14 mouse cellular contexts compared by ENCODE assay signal in genomic region chr1:154428276-154428675, GRCm38 (mm10).
"Had no signal": no experiment of that assay in that cellular context is flagged by ENCODE, and none has a peak within 500 bp of the region (broad histone marks: within the 10 kb centered on the region; RNA-seq: fewer than 3 reads in every experiment).

No protein-coding gene starts in this region.

- DNase-seq: kidney, adult 8-10 months; kidney, postnatal 25 days; lung, embryonic 14.5 days; lung, postnatal 10 days; lung, postnatal 4 days; midbrain, embryonic 14.5 days; right cerebral cortex, postnatal 14 days; thymus, postnatal 36 days had no signal

- H3K4me1 ChIP-seq: limb, embryonic 15.5 days; liver, embryonic 12.5 days; midbrain, embryonic 10.5 days; neural tube, embryonic 15.5 days; stomach, embryonic 15.5 days had no signal

- H3K36me3 ChIP-seq: limb, embryonic 15.5 days; liver, embryonic 12.5 days; midbrain, embryonic 10.5 days; stomach, embryonic 15.5 days had no signal

- H3K27ac ChIP-seq: limb, embryonic 15.5 days; liver, embryonic 12.5 days; midbrain, embryonic 10.5 days; neural tube, embryonic 15.5 days; stomach, embryonic 15.5 days had no signal

- H3K9me3 ChIP-seq: limb, embryonic 15.5 days; liver, embryonic 12.5 days; midbrain, embryonic 10.5 days; neural tube, embryonic 15.5 days; stomach, embryonic 15.5 days had no signal

- H3K4me3 ChIP-seq: limb, embryonic 15.5 days; liver, embryonic 12.5 days; midbrain, embryonic 10.5 days; myocyte; neural tube, embryonic 15.5 days; stomach, embryonic 15.5 days had no signal

- H3K27me3 ChIP-seq: limb, embryonic 15.5 days; liver, embryonic 12.5 days; neural tube, embryonic 15.5 days; stomach, embryonic 15.5 days had no signal
